Mouse (Mus musculus) intestine, embryonic 14.5 days (tissue): ENCODE results near the gene Casz1. TPM values are rescaled to one million over a fixed set of nuclear protein-coding genes. Genes with fewer than 3 reads are reported as not detected.

Experiments used
- ATAC-seq: fragments of 200-750 bp; cut with Nextera tagmentation; replicated peaks from 2 replicates; pipeline ENCODE4 v1.8.0; 2017; ENCODE audit warnings: low read depth, moderate number of reproducible peaks, moderate TSS enrichment, moderate library complexity; ENCODE audit not compliant: low FRiP score, low TSS enrichment
- DNase-seq: peaks from one replicate; pipeline ENCODE4 v3.0.0-alpha.2; 2018; ENCODE audit warnings: low spot score
- H3K27ac ChIP-seq: fragments of 300-500 bp; sonication (generic); 2 replicates; pipeline ENCODE4 v1.5.1; 2014; ENCODE audit warnings: low read depth, mild to moderate bottlenecking, control low read depth
- H3K27me3 ChIP-seq: fragments of 300-500 bp; sonication (generic); replicated peaks from 2 replicates; pipeline ENCODE4 v1.6.1; 2014; ENCODE audit warnings: low read length, control low read depth; ENCODE audit not compliant: control insufficient read depth, insufficient read depth
- H3K36me3 ChIP-seq: fragments of 300-500 bp; sonication (generic); 2 replicates; pipeline ENCODE4 v1.6.1; 2014; ENCODE audit warnings: low read length, control low read depth; ENCODE audit not compliant: control insufficient read depth, insufficient read depth
- H3K4me1 ChIP-seq: fragments of 300-500 bp; sonication (generic); replicated peaks from 2 replicates; pipeline ENCODE4 v1.6.1; 2014; ENCODE audit warnings: low read length, control low read depth, mixed read lengths; ENCODE audit not compliant: control insufficient read depth, insufficient read depth
- H3K4me2 ChIP-seq: fragments of 300-500 bp; sonication (generic); 2 replicates; pipeline ENCODE4 v1.6.1; 2014; ENCODE audit warnings: low read length
- H3K4me3 ChIP-seq: fragments of 300-500 bp; sonication (generic); 2 replicates; pipeline ENCODE4 v1.5.1; 2014; ENCODE audit warnings: low read depth, low read length, control low read depth, mixed read lengths
- H3K9ac ChIP-seq: fragments of 300-500 bp; sonication (generic); 2 replicates; pipeline ENCODE4 v1.6.1; 2014; ENCODE audit warnings: mild to moderate bottlenecking, low read length
- H3K9me3 ChIP-seq: fragments of 300-500 bp; sonication (generic); 2 replicates; pipeline ENCODE4 v1.6.1; 2016; ENCODE audit warnings: low read length, control low read depth; ENCODE audit not compliant: control insufficient read depth
- WGBS: fragments of 180-500 bp; shearing (Covaris S2); extraction: QIAGEN DNeasy Blood & Tissue Kit; methylation state at CpG from one replicate; pipeline ENCODE4 v1.1.7; 2014; 5-methylcytosine and 5-hydroxymethylcytosine counted together
- polyA plus RNA-seq: library from polyadenylated mRNA; unstranded; fragments of >200 nt; fragmentation: Nextera tagmentation; extraction: Ambion mirVana; gene quantifications from 2 replicates; pipeline ENCODE4 v1.2.1, GENCODE M21; 2014

Gene Casz1
- polyA plus RNA-seq = 6.6 and 7.8 TPM in 2 replicates

DNA sequence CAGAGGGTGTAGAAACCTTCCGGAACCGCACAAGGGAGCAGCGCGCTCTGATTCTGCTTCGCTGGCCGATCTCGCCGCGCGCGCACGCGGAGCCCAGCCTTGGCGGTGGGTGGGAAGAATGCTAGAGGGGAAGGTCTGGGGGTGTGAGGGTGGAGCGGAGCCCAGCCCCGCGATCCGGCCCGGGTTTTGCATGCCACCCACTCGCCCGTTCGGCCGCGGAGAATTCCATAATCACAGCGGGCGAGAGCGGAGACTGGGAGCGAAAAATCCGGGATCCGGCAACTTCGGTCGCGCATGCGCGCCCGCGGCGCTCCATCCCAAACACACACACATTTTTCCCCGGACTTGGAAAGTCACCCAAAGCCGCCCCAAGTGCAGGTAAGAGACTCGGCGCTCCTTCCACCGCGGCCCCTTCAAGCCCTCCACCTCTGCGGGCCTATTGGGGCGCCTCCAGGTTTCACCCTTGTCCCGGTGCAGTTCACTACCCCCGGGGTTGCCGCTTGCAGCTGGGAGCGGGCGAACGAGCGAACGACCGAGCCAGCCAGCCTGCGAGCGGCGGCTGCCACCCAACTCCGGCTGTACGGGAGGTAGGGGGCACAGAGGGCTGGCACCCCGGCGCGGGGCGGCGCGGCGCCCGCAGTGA is at the start of gene Casz1:
Gene Casz1, plus strand, starts transcription at position 293 of the 643 bp plus-strand sequence.
- Histone ChIP-seq H3K4me2 (peak within 1 kb of the TSS; percentile 99), H3K9me3 (no peaks in the 10 kb centered on the region), H3K27ac (0 out of 2 replicates have a peak within 1 kb of the TSS, but pooled peaks have one; percentile 33), H3K4me1 (peaks cover 22% of the 10 kb centered on the region), H3K4me3 (peak within 1 kb of the TSS; percentile 74), H3K27me3 (peaks cover 42% of the 10 kb centered on the region), H3K9ac (peak within 1 kb of the TSS; percentile 49), H3K36me3 (no peaks in the 10 kb centered on the region)
- peak; percentile 95 for DNase-seq
- WGBS = under 1% methylated on average over 68 of the region's 68 CpGs
- ATAC-seq = peak; percentile 85

DNA sequence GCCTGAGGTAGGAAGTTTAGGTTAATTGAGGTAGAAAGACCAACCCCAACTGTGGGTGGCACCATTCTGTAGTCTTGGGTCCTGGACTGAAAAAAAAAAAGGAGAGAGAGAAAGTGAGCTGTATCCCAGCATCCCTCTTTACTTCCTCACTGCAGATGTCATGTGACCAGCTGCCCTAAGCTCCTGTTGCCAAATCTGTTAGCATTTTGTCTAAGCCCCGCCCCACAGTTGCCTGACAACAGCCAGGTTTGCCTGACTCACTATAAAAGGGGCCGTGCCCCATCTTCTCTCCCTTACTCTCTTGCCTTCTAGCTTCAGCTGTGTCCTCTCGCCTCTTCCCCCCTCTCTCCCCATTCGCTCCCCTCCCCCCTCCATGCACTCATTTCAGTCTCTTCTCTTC is 45.4 kb upstream of the Casz1 start:
- no peaks in the 10 kb centered on the region for H3K9me3 ChIP-seq
- no peak overlapping the region for H3K27ac ChIP-seq
- H3K4me3 ChIP-seq = no peak overlapping the region
- DNase-seq (no peak), ATAC-seq (no peak)
- no peak overlapping the region for H3K9ac ChIP-seq
- H3K4me2 ChIP-seq = no peak overlapping the region
- H3K27me3 ChIP-seq = no peaks in the 10 kb centered on the region
- no peaks in the 10 kb centered on the region for H3K36me3 ChIP-seq
- WGBS = 40% methylated on average over 4 of the region's 4 CpGs
- H3K4me1 ChIP-seq = no peaks in the 10 kb centered on the region

DNA sequence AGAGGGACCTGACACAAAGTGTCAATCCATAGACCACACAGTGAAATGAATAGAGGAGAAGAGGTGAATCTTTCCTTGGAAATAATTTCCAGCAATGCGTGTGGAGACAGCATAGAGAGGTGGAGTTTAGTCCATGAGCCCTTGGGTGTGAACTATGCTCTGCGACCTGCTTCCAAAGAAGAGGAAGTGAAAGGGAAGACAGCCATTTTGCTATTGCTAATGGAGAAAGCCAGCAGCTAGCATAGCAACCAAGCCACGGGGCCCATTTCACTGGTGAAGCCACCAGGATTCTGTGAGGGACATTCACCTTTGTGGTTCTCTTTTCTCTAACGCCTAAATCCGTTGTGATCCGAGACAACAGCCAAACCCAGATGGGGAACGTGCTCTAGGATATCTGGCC is 44.1 kb upstream of the Casz1 start:
- DNase-seq (no peak), ATAC-seq (no peak)
- Histone ChIP-seq H3K4me2 (no peak overlapping the region), H3K36me3 (no peaks in the 10 kb centered on the region), H3K4me3 (no peak overlapping the region), H3K9me3 (no peaks in the 10 kb centered on the region), H3K27me3 (no peaks in the 10 kb centered on the region), H3K27ac (no peak overlapping the region), H3K4me1 (no peaks in the 10 kb centered on the region), H3K9ac (no peak overlapping the region)
- 84% methylated on average over 7 of the region's 7 CpGs for whole genome bisulfite sequencing

DNA sequence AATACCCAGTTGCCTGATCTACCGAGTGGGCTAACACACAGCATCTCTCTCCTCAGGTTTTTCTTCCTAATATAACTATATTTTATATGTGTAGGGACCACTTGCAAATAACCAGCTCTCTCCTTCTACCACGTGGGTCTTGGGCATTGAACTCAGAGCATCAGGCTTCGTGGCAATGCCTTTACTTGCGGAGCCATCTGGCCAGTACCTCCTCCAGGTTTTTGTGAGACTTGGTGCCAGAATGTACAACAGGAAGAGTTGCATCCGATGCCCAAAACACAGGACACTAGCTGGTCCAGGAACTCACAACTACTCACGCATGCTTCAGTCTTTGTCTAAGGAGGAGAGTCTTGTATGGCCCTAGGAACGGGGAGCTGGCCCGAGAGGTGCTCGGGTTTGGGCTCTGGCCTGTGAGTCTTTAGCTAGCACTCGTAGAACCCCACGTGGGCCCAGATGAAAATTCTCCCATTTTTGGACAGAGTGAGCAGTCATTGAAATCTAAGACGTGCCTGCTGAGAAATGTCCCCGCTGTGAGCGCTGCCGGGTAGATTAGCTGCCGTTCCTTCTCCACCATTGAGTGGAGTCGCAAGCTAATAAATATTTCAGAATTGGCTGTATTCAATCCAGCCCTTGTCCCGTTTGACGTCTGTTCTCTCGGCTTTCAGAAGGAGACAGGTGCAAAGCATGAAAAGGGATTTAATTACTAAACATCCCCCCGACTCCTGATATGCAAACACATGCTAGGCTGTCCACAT is 38.0 kb upstream of the Casz1 start:
- ATAC-seq (no peak), DNase-seq (no peak)
- H3K4me2 ChIP-seq = no peak overlapping the region
- H3K4me3 ChIP-seq = no peak overlapping the region
- WGBS = 80% methylated on average over 21 of the region's 21 CpGs
- no peaks in the 10 kb centered on the region for H3K36me3 ChIP-seq
- no peak overlapping the region for H3K27ac ChIP-seq
- no peak overlapping the region for H3K9ac ChIP-seq
- H3K4me1 ChIP-seq = peaks cover 7% of the 10 kb centered on the region
- no peaks in the 10 kb centered on the region for H3K9me3 ChIP-seq
- H3K27me3 ChIP-seq = peaks cover 11% of the 10 kb centered on the region

DNA sequence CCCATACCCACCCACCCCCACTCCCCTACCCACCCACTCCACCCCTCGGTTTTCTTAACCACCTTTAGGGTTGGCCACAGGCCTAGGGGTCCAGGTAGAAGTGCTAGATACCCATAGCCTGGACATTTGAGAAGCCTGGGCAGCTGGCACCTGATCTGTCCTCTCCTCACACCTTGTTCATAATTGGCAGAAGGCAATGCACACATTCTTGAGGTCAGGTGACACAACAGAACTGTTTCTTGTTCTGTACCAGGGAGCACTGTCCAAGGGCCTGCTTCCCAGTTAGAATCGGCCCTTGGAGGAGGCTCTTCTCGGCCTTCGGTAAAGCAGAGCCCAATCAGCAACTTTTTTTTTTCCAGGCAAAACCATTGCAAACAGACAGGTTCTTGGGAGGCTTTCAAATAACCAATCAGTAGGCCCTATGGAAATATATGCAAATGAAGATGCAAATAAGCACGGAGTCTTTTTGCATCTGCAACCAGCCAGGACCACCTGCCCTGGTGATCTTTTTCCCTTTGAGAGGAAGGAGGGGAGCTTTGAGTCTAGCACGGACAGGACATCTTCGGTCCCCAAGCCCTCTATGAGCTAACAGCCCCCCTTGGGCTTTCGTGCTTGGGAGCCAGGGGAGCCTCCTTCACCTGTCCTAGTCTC is 36.4 kb upstream of the Casz1 start:
- Histone ChIP-seq H3K9me3 (no peaks in the 10 kb centered on the region), H3K4me1 (peaks cover 7% of the 10 kb centered on the region), H3K36me3 (no peaks in the 10 kb centered on the region), H3K9ac (no peak overlapping the region), H3K4me2 (no peak overlapping the region), H3K27ac (no peak overlapping the region), H3K4me3 (no peak overlapping the region), H3K27me3 (peaks cover 27% of the 10 kb centered on the region)
- ATAC-seq (no peak), DNase-seq (no peak)
- WGBS = 33% methylated on average over 8 of the region's 8 CpGs

DNA sequence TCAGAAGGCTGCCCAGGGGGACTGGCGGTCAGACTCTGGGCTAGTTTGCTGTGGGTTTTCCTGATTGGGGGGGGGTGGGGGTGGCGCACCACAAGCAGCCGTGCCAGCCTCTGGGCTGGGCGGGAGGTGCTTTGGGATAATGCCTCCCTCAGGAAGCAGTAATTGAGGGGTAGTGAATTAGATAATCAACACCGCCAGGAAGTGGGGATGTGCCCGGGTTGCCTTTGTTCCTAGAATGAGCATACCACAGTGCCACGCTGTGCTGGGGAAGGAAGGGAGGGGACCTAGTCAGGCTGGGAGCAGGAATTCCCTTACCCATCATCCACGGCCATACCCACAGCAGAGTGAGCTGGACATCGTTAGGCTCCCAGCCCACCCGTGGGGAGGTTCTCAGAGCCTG is 35.6 kb upstream of the Casz1 start:
- H3K4me2 ChIP-seq = no peak overlapping the region
- no peak for DNase-seq
- H3K36me3 ChIP-seq = no peaks in the 10 kb centered on the region
- no peak overlapping the region for H3K27ac ChIP-seq
- 76% methylated on average over 10 of the region's 10 CpGs for WGBS
- no peak overlapping the region for H3K9ac ChIP-seq
- H3K4me1 ChIP-seq = peaks cover 7% of the 10 kb centered on the region
- no peak for ATAC-seq
- H3K27me3 ChIP-seq = peaks cover 33% of the 10 kb centered on the region
- H3K9me3 ChIP-seq = no peaks in the 10 kb centered on the region
- H3K4me3 ChIP-seq = no peak overlapping the region

DNA sequence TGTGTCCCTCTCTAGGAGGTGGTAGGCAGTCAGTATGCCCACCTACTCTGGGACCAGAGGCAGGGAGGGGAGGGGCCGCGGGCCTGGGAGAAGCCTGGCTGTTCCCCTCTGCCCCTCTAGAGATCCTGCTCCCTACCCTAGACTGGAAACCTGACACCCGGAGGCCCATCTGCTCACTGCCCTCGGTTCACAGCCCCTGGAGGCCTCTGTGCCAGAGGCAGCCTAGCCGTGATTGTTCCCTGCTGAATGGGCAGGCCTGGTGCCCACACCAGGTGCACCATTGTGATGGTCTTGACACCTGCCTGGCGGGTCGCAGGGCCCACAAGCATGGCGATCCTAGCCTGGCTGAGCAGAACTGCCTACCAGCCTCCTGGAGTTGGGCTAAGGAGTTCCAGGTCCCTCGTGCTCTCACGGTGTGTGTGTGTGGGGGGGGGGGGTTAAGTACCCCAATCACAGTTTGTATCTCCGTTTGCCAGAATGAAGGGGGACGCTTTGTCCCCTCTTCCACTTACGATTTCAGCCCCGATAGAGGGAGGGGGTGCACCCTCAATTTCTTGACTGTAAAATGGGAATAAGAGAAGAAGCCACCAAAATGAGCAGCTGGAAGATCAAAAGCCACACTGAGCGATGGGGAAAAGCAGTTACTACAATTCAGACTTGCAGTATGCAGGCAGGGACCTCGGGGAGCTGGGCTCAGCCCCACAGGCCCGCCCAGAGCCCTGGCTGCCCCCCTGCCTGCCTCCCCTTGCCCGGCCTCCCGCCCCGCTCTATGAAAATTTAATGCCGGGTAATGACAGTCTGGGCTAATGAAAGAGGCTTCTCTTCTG is 33.4 kb upstream of the Casz1 start:
- Histone ChIP-seq H3K36me3 (no peaks in the 10 kb centered on the region), H3K9ac (no peak overlapping the region), H3K27ac (no peak overlapping the region), H3K4me1 (peaks cover 7% of the 10 kb centered on the region), H3K9me3 (no peaks in the 10 kb centered on the region), H3K4me2 (no peak overlapping the region), H3K27me3 (peaks cover 33% of the 10 kb centered on the region), H3K4me3 (no peak overlapping the region)
- DNase-seq = no peak
- peak; percentile 54; the same call in 1 of the 2 replicates for ATAC-seq
- WGBS = 10% methylated on average over 21 of the region's 21 CpGs

DNA sequence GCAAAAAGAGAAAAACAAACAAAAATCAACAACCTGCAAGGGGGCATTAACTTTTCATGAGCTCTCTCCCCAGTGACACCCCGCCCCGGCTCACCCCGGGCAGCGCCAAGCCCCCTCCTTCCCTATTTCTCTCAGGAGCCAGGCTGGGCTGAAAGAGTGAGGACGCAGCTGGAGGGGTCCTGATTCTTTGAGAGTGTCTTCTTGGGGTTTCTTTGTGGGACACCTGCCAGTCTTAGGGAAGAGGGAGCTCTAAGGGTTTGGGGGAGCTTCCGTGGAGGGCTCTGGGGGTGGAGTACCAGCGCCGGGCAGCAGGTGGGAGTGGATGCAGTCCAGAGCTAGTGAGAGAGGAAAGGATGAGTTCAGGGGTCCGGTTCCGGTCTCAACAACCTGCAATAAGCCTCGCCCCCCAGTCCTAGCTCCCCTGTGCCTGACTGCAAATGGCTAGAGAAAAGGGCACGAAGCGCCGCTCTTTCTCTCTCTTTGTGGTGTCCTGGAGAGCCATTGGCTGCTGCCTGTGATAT is 32.8 kb upstream of the Casz1 start:
- H3K9ac ChIP-seq = no peak overlapping the region
- H3K4me3 ChIP-seq = no peak overlapping the region
- DNase-seq = no peak
- peaks cover 7% of the 10 kb centered on the region for H3K4me1 ChIP-seq
- no peaks in the 10 kb centered on the region for H3K9me3 ChIP-seq
- WGBS = 9% methylated on average over 14 of the region's 14 CpGs
- H3K4me2 ChIP-seq = no peak overlapping the region
- no peaks in the 10 kb centered on the region for H3K36me3 ChIP-seq
- no peak overlapping the region for H3K27ac ChIP-seq
- H3K27me3 ChIP-seq = peaks cover 33% of the 10 kb centered on the region
- no peak for ATAC-seq
